ENCODE assay signal across 9 mouse cellular contexts in genomic region chr9:9882779-9883383, GRCm38 (mm10).
DNase-seq lines count a peak whose midpoint lies in the region; ATAC-seq lines count a peak whose summit lies in the region.
"Had no signal": no experiment of that assay in that cellular context is flagged by ENCODE, and none has a peak within 500 bp of the region (broad histone marks: within the 10 kb centered on the region; RNA-seq: fewer than 3 reads in every experiment).

No protein-coding gene starts in this region.

- ATAC-seq in kidney, embryonic 16.5 days (ENCODE audit: low FRiP score, low TSS enrichment) = peak; percentile 92

- H3K9ac ChIP-seq in kidney, embryonic 16.5 days (replicated peaks; ENCODE audit: low read length) = no peak overlapping the region
- H3K9ac ChIP-seq: liver, embryonic 14.5 days had no signal

- 26% methylated on average over 8 of the region's 8 CpGs for WGBS in kidney, embryonic 16.5 days

- 0 out of 2 replicates have a peak, but pooled peaks cover 4% of the 10 kb centered on the region for H3K4me1 ChIP-seq in kidney, embryonic 16.5 days (ENCODE audit: insufficient read depth, low read length)

- H3K36me3 ChIP-seq in kidney, embryonic 16.5 days (ENCODE audit: insufficient read depth, low read length) = no peaks in the 10 kb centered on the region

- no peaks in the 10 kb centered on the region for H3K9me3 ChIP-seq in kidney, embryonic 16.5 days (ENCODE audit: low read length)

- H3K4me2 ChIP-seq in kidney, embryonic 16.5 days (replicated peaks; ENCODE audit: low read depth, low read length) = no peak overlapping the region

- no peak overlapping the region for H3K27ac ChIP-seq in kidney, embryonic 16.5 days (ENCODE audit: low read length)
- H3K27ac ChIP-seq: liver, embryonic 14.5 days had no signal

- H3K27me3 ChIP-seq in kidney, embryonic 16.5 days (ENCODE audit: insufficient read depth, low read length) = no peaks in the 10 kb centered on the region

- peak; percentile 87 to 89 for DNase-seq in cerebellum, postnatal 14 days
- DNase-seq in cerebellum, adult 11-12 months = no peak
- peak; percentile 67 for DNase-seq in adrenal gland, adult 8-10 months
- DNase-seq in heart, adult 9 months (ENCODE audit: low spot score in 2 of 2) = peak; percentile 12 to 30
- no peak for DNase-seq in layer of hippocampus, adult 9-10 months (ENCODE audit: low spot score)
- DNase-seq in thymus, postnatal 4 days = no peak
- DNase-seq in yolk sac, embryonic 10.5 days (ENCODE audit: low spot score) = no peak

- H3K4me3 ChIP-seq in kidney, embryonic 16.5 days (ENCODE audit: low read length) = no peak overlapping the region

Comparison
In these comparisons a context has a peak if more than half of its experiments do, and no peak if none do; other contexts are left out.
1. DNase-seq: peak in cerebellum, postnatal 14 days (2 of 2), adrenal gland, adult 8-10 months (single experiment) and heart, adult 9 months (2 of 2); none in cerebellum, adult 11-12 months (single experiment), layer of hippocampus, adult 9-10 months (single experiment), thymus, postnatal 4 days (single experiment) and yolk sac, embryonic 10.5 days (single experiment).